Mouse (Mus musculus) layer of hippocampus, adult 11-12 months (tissue): ENCODE data around the gene Tspan11.

Experiments
- DNase-seq: peaks from one replicate; pipeline ENCODE4 v3.0.0; 2022; ENCODE audit warnings: low spot score

The Tspan11 gene

DNA sequence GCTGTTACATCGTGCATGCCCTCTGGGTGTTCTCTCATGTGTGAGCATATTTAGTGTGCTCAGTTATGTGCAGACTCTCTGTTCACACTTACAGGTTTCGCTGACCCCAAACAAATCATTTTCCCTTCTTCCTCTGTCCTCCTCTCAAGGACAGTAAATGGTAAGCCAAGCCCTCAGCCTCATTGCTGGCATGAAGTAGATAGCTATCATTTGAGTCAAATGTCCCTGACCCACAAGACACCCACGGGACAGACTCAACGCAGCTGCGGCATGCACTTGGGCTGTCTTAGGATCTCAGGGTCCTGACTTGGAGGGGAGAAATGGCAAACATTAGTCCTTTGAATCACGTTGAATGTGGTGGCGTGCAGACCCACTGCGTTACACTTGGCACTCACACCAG, 55.0 kb downstream of the Tspan11 start:
- DNase-seq: no peak

DNA sequence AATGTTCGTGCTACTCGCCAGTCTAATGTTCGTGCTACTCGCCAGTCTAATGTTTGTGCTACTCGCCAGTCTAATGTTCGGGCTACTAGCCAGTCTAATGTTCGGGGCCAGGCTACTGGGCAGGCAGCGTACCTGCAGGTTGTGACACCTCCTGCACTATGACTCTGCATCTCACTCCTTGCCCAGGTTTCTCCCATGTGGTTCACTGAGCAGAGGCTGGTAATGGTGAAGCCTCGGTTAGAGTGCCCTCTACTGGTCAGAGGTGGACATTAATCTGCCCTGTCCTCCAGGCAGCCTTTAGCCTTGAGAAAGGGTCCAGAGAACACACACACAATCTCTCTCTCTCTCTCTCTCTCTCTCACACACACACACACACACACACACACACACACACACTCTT, 58.3 kb downstream of the Tspan11 start:
- peak; percentile 78 for DNase-seq

GRCm38 (mm10) chr6:127948656-127949055, 61.3 kb downstream of the Tspan11 start:
- no peak for DNase-seq

GRCm38 (mm10) chr6:127949885-127950284, 62.5 kb downstream of the Tspan11 start:
- DNase-seq: no peak

- DNase-seq: no peak
These were observed 65.7 kb downstream of the Tspan11 start for GRCm38 (mm10) chr6:127953071-127953470.

DNA sequence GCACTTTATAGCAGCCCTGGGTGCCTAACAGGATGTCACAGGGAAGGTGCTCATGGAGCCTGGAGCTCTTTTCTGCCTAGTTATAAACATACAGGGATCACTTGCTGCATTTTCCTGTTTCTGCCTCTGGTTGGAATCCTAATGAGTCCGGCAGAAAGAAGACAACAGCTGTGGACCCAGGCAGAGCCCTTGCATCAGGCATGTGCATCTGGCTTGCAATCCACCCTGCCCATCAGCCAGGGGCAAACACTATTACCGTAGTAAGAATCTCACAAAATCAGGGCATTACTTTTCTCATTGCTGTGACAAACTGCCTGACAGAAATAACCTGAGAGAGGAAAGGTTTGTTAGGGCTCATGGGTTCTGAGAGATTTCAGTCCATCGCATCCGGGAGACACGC, 68.8 kb downstream of the Tspan11 start:
- no peak for DNase-seq

GRCm38 (mm10) chr6:127960203-127960602, 72.8 kb downstream of the Tspan11 start:
- DNase-seq: no peak

DNA sequence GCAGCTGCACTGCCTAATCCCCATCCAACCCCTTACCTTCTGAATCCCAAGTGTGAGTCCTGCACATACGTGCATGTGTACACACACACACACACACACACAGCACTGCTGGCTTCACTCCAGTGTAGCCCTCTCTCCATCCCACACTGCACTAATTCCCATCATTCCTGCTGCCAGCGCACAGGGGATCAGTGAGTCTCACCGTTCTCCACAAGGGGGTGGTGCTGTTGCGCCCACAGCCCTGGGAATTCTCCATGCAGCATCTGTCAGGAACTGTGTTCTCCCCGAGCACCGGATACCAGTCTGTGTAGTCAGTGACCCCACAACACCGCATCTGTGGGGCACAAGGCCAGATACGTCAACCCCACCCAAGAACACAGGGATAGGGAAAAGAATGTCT, 78.1 kb downstream of the Tspan11 start:
- peak; percentile 37 for DNase-seq

- DNase-seq: no peak
These were observed 82.3 kb downstream of the Tspan11 start for GRCm38 (mm10) chr6:127969709-127970108.

- DNase-seq: peak; percentile 84
These were observed 82.7 kb downstream of the Tspan11 start for GRCm38 (mm10) chr6:127970120-127970519.

- DNase-seq: no peak
These were observed 83.5 kb downstream of the Tspan11 start for GRCm38 (mm10) chr6:127970848-127971247.

DNA sequence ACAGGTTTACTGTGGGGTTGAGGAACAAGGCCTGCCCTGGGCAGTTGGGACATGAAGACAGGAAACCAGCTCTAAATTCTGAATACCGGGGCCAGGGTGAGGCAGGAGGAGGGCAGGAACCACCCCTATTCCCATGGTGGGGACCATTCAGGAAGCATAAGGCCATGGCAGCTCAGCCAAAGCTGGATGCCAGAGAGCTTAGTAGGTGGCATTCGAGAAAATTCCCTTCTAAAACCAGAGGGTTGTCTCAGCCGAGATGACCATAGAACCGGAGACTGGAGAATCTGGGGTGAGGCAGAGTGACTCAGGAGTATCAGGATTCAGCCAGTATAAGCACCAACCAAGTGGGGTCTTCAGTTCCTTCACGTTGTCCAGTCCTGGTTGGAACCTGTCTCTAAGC, 84.5 kb downstream of the Tspan11 start:
- no peak for DNase-seq

GRCm38 (mm10) chr6:127973553-127973952, 86.2 kb downstream of the Tspan11 start:
- DNase-seq: no peak

GRCm38 (mm10) chr6:127974000-127974399, 86.6 kb downstream of the Tspan11 start:
- no peak for DNase-seq

DNA sequence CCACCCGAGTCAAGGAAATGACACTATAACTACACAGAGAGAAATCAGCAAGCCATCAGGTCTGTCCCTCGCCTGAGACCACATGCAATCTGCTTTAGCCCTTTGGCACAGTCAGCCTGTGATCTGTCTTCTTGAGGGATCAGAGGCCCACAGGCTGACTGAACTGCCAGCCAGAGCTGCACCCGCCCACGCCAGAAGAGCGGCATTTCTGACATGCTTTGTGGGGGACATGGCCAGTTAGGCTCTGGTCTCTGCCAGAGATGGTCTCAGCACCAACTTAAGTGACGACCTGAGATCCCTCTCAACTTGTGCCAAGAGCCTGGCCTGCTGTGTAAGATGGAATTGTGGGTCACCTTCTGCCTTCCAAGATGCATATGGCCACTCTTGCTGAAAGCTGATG, 89.3 kb downstream of the Tspan11 start:
- DNase-seq: no peak

DNA sequence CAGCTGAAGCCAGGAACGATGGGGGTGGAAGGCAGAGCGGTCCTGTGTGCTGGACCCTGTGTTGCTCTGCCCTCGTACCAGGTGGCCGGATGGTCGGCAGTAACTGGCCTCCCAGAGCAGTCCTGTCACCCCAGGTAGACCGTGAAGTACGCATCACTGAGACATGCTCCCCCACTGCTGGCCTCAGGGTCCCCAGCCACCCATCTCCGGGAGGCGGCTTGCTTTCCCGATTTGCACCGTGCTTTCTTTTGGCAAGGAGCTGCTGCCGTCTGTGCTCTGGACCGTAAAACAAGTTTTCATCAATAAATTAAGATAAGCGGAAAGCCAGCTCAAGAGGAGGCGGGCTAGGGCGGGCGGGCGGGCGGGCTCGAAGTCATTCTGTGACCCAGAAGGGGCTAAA, 91.6 kb downstream of the Tspan11 start:
- no peak for DNase-seq

DNA sequence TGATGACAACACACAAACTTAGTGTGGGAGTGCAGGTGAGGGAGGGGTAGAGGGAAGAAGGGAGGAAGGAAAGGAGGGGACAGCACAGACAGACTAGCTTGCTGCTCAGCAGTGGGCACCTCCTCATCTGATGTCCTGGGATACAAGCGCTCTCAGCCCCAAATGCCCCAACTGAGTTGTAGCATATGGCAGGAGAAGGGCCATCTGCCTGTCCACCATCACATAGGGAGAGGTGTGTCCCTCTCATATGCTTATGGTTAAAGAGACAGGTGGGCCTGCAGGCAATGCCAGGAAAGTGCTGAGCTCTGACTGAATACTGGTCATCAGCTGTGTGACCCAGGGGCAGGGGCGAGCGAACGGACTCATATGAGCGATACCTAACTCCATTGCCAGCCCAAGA, 92.4 kb downstream of the Tspan11 start:
- DNase-seq: no peak

- no peak for DNase-seq
These were observed 93.1 kb downstream of the Tspan11 start for GRCm38 (mm10) chr6:127980381-127981045.

GRCm38 (mm10) chr6:127981176-127981575, 93.8 kb downstream of the Tspan11 start:
- no peak for DNase-seq

DNA sequence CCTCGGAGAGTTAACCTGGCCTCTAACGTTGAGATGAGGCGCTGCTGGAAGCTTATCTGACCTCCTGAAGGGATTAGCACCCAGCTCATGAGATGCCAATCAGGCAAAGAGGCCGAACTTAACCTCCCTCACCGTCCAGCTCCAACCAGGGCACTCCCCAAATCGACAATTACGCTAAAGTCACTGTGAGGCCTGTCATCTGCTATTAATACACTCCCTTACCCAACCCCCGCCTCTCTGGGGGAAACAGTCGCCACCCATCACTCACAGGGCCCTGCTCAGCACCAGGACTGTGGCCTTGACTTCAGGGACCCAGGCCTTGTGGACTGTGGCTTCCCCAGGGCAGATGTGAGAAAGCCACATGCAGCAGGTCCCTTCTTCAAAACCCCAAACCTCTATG, 99.0 kb downstream of the Tspan11 start:
- DNase-seq: no peak

GRCm38 (mm10) chr6:127987374-127987773, 100.0 kb downstream of the Tspan11 start:
- DNase-seq: no peak

DNA sequence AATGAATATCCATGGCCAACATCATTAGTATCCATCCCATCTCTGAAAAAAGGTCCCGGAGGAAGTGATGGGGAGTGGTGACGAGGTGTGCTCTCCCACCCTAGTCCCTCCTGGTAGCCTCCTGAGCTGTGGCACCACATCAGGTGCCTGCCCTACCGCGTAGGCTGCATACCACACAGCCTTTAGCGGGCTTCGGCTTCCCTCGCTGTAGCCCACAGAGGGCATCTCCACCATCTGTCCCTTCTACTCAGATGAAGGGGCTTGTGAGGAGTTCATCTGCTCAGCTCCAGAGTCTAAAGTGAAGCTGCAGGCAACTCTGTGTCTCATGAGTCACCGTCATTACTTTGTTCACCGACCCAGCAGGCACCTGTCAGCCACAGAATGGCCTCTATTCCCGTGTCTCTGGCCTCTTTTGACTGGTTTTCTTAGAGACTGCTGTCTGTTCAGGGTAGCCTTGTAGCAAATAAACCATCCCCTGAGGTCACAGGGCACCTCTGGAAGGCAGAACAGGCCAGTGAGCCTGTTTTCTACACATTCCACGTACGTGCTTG, 101.6 kb downstream of the Tspan11 start:
- DNase-seq: no peak

DNA sequence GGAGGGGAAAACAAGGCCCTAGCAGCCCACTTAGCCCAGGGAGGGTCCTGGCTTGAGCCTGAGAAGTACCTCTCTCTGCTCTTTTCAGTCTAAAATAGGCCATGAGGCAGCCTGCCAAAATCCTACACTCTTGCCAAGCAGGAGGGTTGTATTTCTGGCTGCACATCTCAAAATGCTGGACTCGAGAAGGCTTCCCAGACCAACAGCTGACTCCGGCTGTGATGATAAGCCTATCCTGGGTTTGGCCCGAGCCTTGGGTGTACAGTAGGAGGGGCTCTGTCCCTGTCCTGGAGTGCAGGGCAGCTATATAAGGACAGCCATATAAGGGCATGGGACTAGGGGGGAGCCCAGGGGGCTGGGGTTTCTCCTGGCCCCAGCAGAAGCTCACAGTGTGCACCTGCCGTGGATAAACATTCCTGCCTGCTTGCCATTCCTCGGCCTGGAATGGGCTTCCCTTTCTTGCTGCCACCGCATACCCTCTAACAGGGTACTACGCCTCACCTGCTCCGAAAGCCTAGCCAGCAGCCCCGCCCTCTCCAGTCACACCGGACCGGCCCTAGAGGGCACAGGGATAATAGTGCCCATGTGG, 102.3 kb downstream of the Tspan11 start:
- peak; percentile 69 for DNase-seq
